Mouse (Mus musculus) stomach, embryonic 16.5 days (tissue): ENCODE results near the gene Mtfr1l. TPM values are rescaled to one million over a fixed set of nuclear protein-coding genes. Genes with fewer than 3 reads are reported as not detected.
A peak's percentile ranks its signal among the peaks of the same experiment; 100 is the strongest.

ENCODE experiments used
- ATAC-seq: fragments of 200-750 bp; cut with Nextera tagmentation; 2 replicates; pipeline ENCODE4 v1.8.0; 2017; ENCODE audit warnings: moderate number of reproducible peaks, moderate TSS enrichment; ENCODE audit not compliant: insufficient read depth, low FRiP score
- H3K27ac ChIP-seq: fragments of 300-500 bp; sonication (generic); 2 replicates; pipeline ENCODE4 v1.5.1; 2014; ENCODE audit warnings: low read length
- H3K27me3 ChIP-seq: fragments of 300-500 bp; sonication (generic); 2 replicates; pipeline ENCODE4 v1.6.1; 2014; ENCODE audit warnings: low read length, control low read depth, mixed read lengths; ENCODE audit not compliant: control insufficient read depth, insufficient read depth
- H3K36me3 ChIP-seq: fragments of 300-500 bp; sonication (generic); 2 replicates; pipeline ENCODE4 v1.6.1; 2014; ENCODE audit warnings: low read length; ENCODE audit not compliant: control insufficient read depth, insufficient read depth
- H3K4me1 ChIP-seq: fragments of 300-500 bp; sonication (generic); 2 replicates; pipeline ENCODE4 v1.6.1; 2014; ENCODE audit warnings: low read length, control low read depth, mixed read lengths; ENCODE audit not compliant: control insufficient read depth, insufficient read depth
- H3K4me2 ChIP-seq: fragments of 300-500 bp; sonication (generic); 2 replicates; pipeline ENCODE4 v1.6.1; 2014; ENCODE audit warnings: low read depth, low read length, mixed read lengths
- H3K4me3 ChIP-seq: fragments of 300-500 bp; sonication (generic); replicated peaks from 2 replicates; pipeline ENCODE4 v1.5.1; 2014; ENCODE audit warnings: mild to moderate bottlenecking, low read length
- H3K9ac ChIP-seq: fragments of 300-500 bp; sonication (generic); 2 replicates; pipeline ENCODE4 v1.6.1; 2014; ENCODE audit warnings: low read length
- H3K9me3 ChIP-seq: fragments of 300-500 bp; sonication (generic); replicated peaks from 2 replicates; pipeline ENCODE4 v1.6.1; 2016; ENCODE audit warnings: low read length, control low read depth; ENCODE audit not compliant: control insufficient read depth
- WGBS: fragments of 180-500 bp; shearing (Covaris S2); extraction: QIAGEN DNeasy Blood & Tissue Kit; methylation state at CpG from one replicate; pipeline ENCODE4 v1.1.7; 2014; 5-methylcytosine and 5-hydroxymethylcytosine counted together
- polyA plus RNA-seq: library from polyadenylated mRNA; unstranded; fragments of >200 nt; fragmentation: Nextera tagmentation; extraction: Ambion mirVana; gene quantifications from 2 replicates; pipeline ENCODE4 v1.2.1, GENCODE M21; 2015

Mtfr1l gene
- polyA plus RNA-seq, 1 experiment from 2014 or later, result 95.1 TPM

- peaks cover 2% of the 10 kb centered on the region; the same call in 1 of the 2 replicates for H3K36me3 ChIP-seq
- H3K4me3 ChIP-seq, result no peak overlapping the region
- 81% methylated on average over 7 of the region's 7 CpGs for WGBS
- no peaks in the 10 kb centered on the region for H3K27me3 ChIP-seq
- no peak overlapping the region for H3K27ac ChIP-seq
- no peak overlapping the region for H3K4me2 ChIP-seq
- H3K4me1 ChIP-seq, result peaks cover 18% of the 10 kb centered on the region
- ATAC-seq, result no peak
- 0 out of 2 replicates have a peak overlapping the region, but pooled peaks have one; percentile 5 for H3K9ac ChIP-seq
- no peaks in the 10 kb centered on the region for H3K9me3 ChIP-seq
These were observed 19.6 kb downstream of the Mtfr1l start for GRCm38 (mm10) chr4:134515614-134516013.

DNA sequence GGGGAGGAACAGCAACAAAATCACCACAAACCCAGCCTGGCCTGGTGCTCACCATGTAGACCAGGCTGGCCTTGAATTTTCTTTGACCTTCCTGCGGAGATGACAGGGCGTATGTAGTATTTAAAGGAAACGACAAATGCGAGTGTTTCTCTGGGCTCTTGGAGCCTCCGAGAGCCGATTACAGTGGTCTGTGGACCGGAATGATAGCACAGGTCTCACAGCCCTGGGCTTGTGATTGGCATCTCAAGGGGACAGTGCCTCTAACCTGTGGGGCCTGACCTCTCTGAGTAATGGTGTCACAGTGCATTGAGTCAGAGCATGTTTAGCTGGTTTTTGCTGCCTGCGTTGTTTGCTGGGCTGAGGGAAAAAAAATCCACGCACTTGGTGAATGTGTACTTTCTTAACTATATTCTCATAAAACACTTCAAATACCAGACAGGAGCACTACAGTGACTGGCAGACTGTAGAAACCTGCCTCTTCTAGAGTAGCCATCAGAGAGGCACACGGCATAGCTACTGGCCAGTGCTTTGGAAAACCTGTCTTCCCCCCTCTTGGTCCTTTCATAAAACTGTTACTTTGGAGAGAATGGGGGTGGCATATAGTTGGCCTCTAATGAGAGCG is 20.8 kb downstream of the Mtfr1l start:
- Histone ChIP-seq H3K4me3 (no peak overlapping the region), H3K27me3 (no peaks in the 10 kb centered on the region), H3K27ac (peak overlapping the region; percentile 57; the same call in 1 of the 2 replicates), H3K4me2 (no peak overlapping the region), H3K4me1 (peaks cover 18% of the 10 kb centered on the region), H3K36me3 (no peaks in the 10 kb centered on the region), H3K9ac (no peak overlapping the region), H3K9me3 (no peaks in the 10 kb centered on the region)
- ATAC-seq, result no peak
- 74% methylated on average over 11 of the region's 11 CpGs for WGBS

GRCm38 (mm10) chr4:134512798-134513197 is 22.4 kb downstream of the Mtfr1l start:
- ATAC-seq, result no peak
- H3K4me3 ChIP-seq, result peak overlapping the region; percentile 25
- H3K9ac ChIP-seq, result peak overlapping the region; percentile 52
- no peaks in the 10 kb centered on the region for H3K27me3 ChIP-seq
- H3K9me3 ChIP-seq, result no peaks in the 10 kb centered on the region
- peaks cover 18% of the 10 kb centered on the region for H3K4me1 ChIP-seq
- peak overlapping the region; percentile 88 for H3K4me2 ChIP-seq
- 14% methylated on average over 15 of the region's 15 CpGs for WGBS
- no peaks in the 10 kb centered on the region for H3K36me3 ChIP-seq
- H3K27ac ChIP-seq, result no peak overlapping the region; the same call in 1 of the 2 replicates

- H3K4me2 ChIP-seq, result peak overlapping the region; percentile 88
- WGBS, result 58% methylated on average over 6 of the region's 6 CpGs
- ATAC-seq, result no peak
- peak overlapping the region; percentile 65 for H3K4me3 ChIP-seq
- peaks cover 12% of the 10 kb centered on the region for H3K4me1 ChIP-seq
- no peaks in the 10 kb centered on the region for H3K27me3 ChIP-seq
- no peak overlapping the region for H3K27ac ChIP-seq
- no peak overlapping the region for H3K9ac ChIP-seq
- no peaks in the 10 kb centered on the region for H3K9me3 ChIP-seq
- no peaks in the 10 kb centered on the region for H3K36me3 ChIP-seq
These were observed 23.5 kb downstream of the Mtfr1l start for GRCm38 (mm10) chr4:134511730-134512129.

DNA sequence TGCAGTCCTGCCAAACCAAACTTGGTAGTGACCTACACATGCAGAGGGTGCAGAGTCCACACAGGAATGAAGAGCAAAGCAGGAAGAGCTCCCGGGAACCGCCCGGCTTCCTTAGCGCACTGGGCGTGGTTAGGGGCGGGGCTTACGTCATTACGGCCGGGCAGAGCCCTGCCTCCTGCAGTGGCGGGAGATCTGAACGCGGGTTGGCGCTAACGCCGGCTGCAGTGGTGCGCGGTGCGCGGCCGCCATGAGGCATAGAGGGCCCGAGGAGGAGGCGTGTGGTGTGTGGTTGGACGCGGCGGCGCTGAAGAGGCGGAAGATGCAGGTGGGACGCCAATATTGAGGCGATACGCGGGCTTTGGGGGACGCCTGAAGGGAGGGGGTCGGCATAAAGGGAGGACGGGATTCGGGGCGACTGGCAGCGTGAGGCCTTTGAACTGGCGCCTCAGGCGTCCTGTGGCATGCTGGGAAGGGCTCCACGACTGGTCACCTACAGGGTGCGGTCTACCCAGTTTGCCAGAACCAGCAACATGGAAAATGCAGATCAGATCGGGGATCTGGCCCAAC is 24.3 kb downstream of the Mtfr1l start, which contains the start of gene Aunip:
TSS of gene Aunip (plus strand) at position 155 of the 567 bp plus-strand sequence.
- peak within 1 kb of the TSS; percentile 88 for H3K4me2 ChIP-seq
- H3K9ac ChIP-seq, result peak within 1 kb of the TSS; percentile 71
- H3K4me3 ChIP-seq, result peak within 1 kb of the TSS; percentile 65
- no peaks in the 10 kb centered on the region for H3K27me3 ChIP-seq
- H3K4me1 ChIP-seq, result peaks cover 10% of the 10 kb centered on the region
- H3K27ac ChIP-seq, result 0 out of 2 replicates have a peak within 1 kb of the TSS, but pooled peaks have one; percentile 23
- WGBS, result under 1% methylated on average over 42 of the region's 42 CpGs
- no peaks in the 10 kb centered on the region for H3K9me3 ChIP-seq
- peak; percentile 95 for ATAC-seq
- H3K36me3 ChIP-seq, result no peaks in the 10 kb centered on the region

DNA sequence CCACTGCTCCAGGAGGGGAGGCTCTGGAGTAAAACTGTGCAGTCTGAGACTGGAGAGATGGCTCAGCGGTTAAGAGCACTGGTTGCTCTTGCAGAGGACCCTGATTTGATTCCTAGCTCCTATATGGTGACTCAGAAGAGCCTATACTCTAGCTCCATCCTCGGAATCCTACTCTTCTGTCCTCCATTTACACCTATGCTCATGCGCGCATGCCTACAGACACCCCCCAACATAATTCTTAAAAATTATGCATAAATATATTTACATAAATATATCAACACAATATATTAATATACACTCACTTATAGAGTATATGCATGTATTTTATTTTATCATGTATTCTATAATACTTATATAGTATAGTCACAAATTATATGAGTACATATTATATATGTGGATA is 24.8 kb downstream of the Mtfr1l start:
- no peak overlapping the region for H3K27ac ChIP-seq
- no peaks in the 10 kb centered on the region for H3K36me3 ChIP-seq
- H3K4me3 ChIP-seq, result peak overlapping the region; percentile 65
- WGBS, result 78% methylated on average over 4 of the region's 4 CpGs
- no peaks in the 10 kb centered on the region for H3K9me3 ChIP-seq
- peak overlapping the region; percentile 88 for H3K4me2 ChIP-seq
- peak; percentile 1; the same call in 1 of the 2 replicates for ATAC-seq
- H3K4me1 ChIP-seq, result peaks cover 10% of the 10 kb centered on the region
- no peak overlapping the region for H3K9ac ChIP-seq
- H3K27me3 ChIP-seq, result no peaks in the 10 kb centered on the region

DNA sequence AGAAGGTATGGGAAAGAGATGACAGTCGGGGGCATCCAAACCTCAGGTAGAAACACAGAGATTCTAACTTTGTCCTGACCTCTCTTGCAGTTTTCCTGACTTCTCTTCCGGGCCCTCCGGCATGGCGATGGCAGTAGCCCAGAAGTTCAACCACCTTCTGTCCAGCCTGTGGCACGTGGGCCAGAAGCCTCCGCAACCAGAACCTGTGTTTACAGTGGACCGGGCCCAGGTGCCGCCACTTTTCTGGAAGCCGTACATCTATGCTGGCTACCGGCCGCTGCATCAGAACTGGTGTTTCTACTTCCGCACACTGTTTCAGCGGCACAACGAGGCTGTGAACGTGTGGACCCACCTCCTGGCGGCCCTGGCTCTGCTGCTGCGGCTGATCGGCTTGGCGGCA is 28.5 kb downstream of the Mtfr1l start:
- no peak for ATAC-seq

GRCm38 (mm10) chr4:134505966-134506594 is 29.1 kb downstream of the Mtfr1l start:
- no peak for ATAC-seq
- WGBS, result 77% methylated on average over 3 of the region's 4 CpGs
- H3K4me1 ChIP-seq, result no peaks in the 10 kb centered on the region; the same call in 1 of the 2 replicates
- H3K4me3 ChIP-seq, result no peak overlapping the region
- no peak overlapping the region for H3K4me2 ChIP-seq
- H3K9me3 ChIP-seq, result peaks cover 3% of the 10 kb centered on the region; the same call in 1 of the 2 replicates
- H3K27me3 ChIP-seq, result no peaks in the 10 kb centered on the region
- no peaks in the 10 kb centered on the region for H3K36me3 ChIP-seq
- no peak overlapping the region for H3K27ac ChIP-seq
- H3K9ac ChIP-seq, result no peak overlapping the region

More for the DNA sequence above, 28.5 kb downstream of the Mtfr1l start:
- Histone ChIP-seq H3K4me1 (peaks cover 1% of the 10 kb centered on the region; the same call in 1 of the 2 replicates), H3K9me3 (peaks cover 3% of the 10 kb centered on the region; the same call in 1 of the 2 replicates), H3K36me3 (no peaks in the 10 kb centered on the region), H3K27ac (no peak overlapping the region), H3K4me2 (no peak overlapping the region), H3K4me3 (no peak overlapping the region), H3K27me3 (no peaks in the 10 kb centered on the region), H3K9ac (no peak overlapping the region)
- 85% methylated on average over 19 of the region's 19 CpGs for WGBS

DNA sequence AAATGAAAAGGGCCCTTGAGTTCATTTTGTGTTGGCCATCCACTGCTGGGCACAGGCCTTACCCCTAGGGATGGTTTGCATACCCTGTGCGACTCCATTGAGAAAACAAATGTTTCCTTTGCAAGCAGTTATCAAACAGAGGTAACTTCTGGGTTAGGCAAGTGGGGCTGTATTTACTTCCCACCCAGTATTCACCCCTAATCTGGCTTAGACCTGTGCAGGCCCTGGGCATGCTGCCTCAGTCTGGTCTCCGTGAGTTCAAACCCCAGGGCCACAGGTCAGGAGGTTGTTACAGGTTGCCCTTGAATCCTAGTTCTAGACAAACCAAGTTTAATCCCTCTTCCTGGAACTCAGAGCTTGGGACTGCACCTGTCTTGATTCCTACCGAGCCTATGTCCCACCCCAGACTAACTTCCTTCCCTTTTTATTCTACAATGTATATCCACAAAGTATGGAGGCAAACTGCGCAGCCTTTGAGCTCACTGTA is 29.8 kb downstream of the Mtfr1l start:
- WGBS, result 84% methylated on average over 4 of the region's 4 CpGs
- no peak overlapping the region for H3K4me3 ChIP-seq
- H3K4me1 ChIP-seq, result no peaks in the 10 kb centered on the region; the same call in 1 of the 2 replicates
- H3K27me3 ChIP-seq, result no peaks in the 10 kb centered on the region
- H3K27ac ChIP-seq, result no peak overlapping the region
- peaks cover 3% of the 10 kb centered on the region; the same call in 1 of the 2 replicates for H3K9me3 ChIP-seq
- H3K36me3 ChIP-seq, result no peaks in the 10 kb centered on the region
- ATAC-seq, result no peak
- no peak overlapping the region for H3K9ac ChIP-seq
- no peak overlapping the region for H3K4me2 ChIP-seq
